Mouse (Mus musculus) heart, postnatal 4 days (tissue): Measurements from ENCODE around the gene Tmtc2. TPM values are rescaled to one million over a fixed set of nuclear protein-coding genes. Genes with fewer than 3 reads are reported as not detected.

Experiments
- DNase-seq: peaks from one replicate; pipeline ENCODE4 v3.0.0; 2021
- total RNA-seq, 2 experiments: library from RNA; stranded (reverse); gene quantifications; 2 replicates each; pipeline ENCODE4 v1.2.3; 2021

Tmtc2 gene
- total RNA-seq, 2 experiments from 2014 or later, result 5.5 to 7.6 TPM

- DNase-seq, result no peak
Measured at GRCm38 (mm10) chr10:105495248-105495647, 79.0 kb downstream of the Tmtc2 start.

GRCm38 (mm10) chr10:105492485-105492884 is 81.8 kb downstream of the Tmtc2 start:
- no peak for DNase-seq

DNA sequence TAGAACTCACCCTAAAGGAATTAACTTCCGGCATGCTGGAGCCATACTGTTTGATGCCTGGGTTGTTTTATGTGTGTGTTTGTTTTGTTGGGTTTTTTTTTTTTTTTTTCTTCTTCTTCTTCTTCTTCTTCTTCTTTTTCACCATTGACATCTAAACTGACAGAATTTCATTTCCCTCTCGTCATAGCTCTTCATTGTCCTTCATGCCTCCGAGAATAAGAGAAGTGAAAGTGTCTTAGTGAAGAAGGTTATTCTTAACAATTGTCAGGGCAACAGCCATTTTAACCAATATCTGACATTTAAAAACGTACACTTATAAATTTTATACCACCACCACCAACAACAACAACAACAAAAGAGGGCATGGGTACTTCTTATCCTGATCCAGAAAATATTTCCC is 83.5 kb downstream of the Tmtc2 start:
- DNase-seq, result no peak

DNA sequence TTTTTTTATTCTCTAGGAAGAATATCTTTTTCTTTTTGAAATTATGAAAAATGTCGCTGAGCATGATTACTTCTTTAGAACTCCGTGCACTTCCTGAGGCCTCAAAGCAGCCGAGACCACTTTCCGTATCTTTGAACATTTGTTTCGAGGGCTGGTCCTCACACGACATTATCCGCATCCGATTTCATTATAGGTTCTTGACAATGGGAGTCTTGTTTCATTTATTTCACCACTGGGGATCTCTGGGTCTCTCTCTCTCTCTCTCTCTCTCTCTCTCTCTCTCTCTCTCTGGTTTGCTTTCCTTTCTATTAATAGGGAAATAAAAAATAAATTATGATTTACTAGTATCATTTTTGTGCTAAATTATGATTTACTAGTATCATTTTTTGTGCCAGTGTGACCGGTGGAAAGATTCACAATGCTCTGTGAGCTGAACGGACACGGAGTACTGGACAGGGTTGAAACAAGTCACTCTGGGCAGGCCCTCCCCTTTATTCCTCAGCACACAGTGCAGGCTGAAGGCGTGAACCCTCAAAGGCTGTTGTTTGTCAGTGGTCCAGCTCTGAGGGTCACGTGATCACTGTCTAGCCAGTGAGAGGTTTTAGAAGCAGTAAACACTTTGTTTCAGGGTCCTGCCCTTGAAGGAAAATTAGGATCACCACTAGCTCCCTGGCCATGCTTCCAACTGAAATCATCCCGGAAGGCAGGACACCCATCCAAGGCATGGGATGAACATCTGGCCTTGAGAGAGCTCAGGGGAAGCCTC is 84.1 kb downstream of the Tmtc2 start:
- DNase-seq, result no peak

DNA sequence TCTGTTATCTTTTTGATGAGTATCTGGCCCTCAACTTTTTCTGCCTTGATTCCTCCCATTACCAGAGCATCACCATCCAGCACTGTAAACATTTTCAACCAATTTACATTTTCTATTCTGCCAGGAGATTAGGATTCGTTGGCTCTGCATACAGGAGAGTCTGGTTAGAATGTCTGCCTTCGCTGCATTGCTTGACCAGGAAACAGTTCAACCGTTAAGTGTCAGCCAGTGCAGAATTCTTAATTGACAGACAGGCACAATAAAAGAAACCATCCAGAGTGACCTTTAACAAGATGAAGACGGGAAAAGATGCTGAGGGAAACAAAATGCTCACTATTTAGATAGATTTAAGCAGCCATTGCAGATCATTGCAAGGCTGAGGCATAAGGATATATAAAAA is 87.3 kb downstream of the Tmtc2 start:
- DNase-seq, result no peak

GRCm38 (mm10) chr10:105484355-105485094 is 89.7 kb downstream of the Tmtc2 start:
- no peak for DNase-seq

DNA sequence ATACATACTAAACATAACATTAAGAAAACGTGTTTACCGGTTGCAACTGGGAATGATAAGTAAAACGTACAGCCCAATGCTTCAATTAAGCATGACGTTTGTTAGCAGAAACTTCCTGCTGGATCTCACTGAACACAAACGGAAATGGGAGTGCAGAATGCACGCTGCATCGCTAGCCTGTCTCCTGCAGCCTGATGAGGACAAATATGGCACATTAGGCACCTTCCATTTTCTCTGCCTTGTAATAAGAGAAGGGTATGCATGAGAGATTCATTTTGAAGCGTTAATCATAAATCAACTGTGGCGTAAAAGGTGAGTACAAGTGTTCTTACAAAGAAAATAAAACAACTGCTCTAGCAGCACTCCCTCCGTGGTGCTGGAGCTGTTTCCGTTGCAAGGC is 94.5 kb downstream of the Tmtc2 start:
- DNase-seq, result no peak

DNA sequence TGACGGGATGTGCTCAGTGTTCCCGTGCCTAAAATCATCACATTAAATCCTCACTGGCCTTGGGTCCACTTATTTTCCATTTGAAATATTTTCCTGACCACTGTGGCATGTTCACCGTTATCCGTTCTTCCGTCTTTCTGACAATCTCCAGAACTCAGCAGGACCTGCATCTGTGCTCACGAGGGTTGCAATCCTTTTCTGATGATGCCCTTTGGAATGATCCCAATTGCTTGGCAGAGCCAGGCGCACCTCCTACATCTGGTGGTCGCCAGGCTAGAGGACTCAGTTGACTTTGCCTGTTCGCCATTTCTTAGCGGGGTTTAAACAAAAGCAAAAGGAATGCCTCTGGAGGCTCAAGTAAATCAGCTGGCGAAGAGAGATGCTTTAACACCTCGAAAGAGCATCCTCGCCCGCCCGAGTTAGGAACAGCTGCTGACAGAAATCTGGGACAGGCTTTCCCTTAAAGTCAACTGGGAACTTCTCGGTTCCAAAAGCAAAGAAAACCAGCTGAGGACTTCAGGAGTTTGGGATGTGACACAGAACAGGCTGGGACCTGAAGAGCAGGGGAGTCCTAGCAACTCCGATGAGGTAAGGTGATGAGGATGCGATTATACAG is 96.5 kb downstream of the Tmtc2 start:
- no peak for DNase-seq

DNA sequence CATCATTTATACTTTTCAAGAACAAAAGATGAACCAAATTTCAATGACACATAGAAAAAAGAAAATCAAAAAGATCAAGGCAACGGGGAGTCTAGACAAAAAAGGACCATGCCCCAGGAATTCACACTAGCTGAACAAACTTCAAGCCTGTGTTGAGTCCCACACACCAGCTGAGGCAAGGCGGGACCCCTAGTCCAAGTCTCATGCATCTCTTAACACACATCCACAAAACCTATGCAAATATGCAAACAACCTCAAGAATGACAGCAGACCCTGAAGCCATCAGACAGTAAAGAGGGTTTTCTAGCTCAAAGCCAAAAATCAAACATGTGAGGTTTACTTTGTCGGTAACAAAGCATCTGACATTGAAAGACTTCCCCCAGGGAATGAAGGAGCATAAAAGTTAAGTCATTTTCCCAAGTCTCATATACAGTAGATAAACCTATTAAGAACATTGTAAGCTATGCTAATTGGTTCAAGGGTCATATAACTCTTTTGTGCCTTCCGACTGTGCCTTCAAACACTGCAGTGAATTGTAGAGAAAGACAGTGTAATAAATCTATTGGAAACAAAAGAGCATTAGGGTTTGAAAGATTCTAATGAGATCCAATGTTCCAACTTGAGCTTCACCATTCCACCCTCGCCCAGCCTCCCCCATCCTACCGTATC is 100.0 kb downstream of the Tmtc2 start:
- DNase-seq, result no peak

- no peak for DNase-seq
Measured at GRCm38 (mm10) chr10:105464378-105464777, 109.9 kb downstream of the Tmtc2 start.

DNA sequence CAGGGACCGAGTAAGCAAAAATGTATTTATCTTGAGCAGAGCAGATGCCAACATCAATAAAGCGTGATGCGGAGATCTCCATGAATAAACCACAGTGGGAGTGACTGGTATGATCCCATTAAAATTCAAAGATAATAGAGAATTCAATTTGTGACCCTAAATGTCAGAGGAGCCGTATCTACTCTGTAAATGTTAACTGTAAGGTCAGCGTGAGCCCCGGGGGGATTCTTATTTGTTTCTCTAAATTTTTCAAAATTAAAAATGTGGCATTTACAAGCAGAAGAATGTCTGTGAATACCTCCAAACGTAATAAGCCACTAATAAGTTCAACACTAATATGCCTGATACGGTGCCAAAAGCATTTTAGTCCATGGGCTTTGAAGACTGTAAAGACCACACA is 120.8 kb downstream of the Tmtc2 start:
- no peak for DNase-seq

DNA sequence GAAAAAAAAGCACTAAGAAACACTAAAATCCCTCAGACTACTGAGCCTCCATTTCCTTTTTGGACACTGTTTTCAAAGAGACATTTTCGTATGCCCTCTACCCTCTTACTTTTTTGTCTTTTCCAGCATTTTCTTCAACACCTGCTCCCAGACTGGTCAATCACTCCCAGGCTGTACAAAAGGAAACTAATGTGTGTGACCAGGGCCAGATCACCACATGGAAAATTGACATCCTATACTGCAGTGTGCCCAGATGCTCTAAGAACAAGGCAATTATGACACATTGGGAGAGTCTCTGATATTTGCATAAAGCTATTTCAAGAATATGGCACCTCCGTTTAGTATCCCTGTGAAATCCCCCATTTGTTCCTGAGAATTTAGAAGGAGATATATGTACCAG is 127.1 kb downstream of the Tmtc2 start:
- DNase-seq, result no peak

DNA sequence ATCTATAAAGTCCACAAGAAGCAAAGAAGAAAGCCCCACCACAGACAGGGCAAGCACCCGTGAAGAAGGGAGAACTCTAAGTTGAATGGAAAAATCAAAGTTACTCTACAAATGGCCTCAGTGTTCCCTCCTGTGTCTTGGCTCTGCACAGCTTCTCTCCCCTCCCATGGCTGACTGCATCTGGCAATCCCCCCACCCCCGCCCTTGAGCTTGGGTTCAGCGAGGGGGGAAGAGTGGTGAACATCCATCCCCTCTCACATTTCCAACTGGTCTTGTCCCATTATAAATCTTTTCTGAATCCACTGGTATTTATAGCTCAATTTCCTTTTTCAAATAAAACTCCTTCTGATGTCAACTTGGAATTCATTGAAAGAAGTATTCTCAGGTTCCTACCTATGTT is 129.9 kb downstream of the Tmtc2 start:
- DNase-seq, result no peak

GRCm38 (mm10) chr10:105434879-105435278 is 139.4 kb downstream of the Tmtc2 start:
- no peak for DNase-seq

DNA sequence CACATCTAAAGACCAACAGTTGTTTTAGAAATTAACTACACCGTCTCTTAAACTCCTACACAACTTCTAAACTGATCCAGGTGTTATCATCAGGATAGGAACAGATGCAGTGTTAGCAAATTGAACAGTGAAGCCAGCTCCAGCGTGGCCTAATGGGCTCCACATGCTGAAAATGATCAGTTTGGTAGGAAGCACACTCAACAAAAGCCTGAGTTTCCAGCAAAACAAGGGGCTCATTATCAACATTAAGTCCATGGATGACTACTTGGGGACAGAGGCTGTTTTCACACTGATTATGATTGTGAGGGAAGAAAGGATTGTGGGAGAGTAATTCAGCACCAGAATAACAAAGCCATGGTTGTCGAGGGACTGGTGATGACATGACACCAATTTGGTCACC is 143.4 kb downstream of the Tmtc2 start:
- DNase-seq, result no peak

- DNase-seq, result no peak
Measured at GRCm38 (mm10) chr10:105430232-105430631, 144.0 kb downstream of the Tmtc2 start.

- no peak for DNase-seq
Measured at GRCm38 (mm10) chr10:105428080-105428479, 146.2 kb downstream of the Tmtc2 start.

DNA sequence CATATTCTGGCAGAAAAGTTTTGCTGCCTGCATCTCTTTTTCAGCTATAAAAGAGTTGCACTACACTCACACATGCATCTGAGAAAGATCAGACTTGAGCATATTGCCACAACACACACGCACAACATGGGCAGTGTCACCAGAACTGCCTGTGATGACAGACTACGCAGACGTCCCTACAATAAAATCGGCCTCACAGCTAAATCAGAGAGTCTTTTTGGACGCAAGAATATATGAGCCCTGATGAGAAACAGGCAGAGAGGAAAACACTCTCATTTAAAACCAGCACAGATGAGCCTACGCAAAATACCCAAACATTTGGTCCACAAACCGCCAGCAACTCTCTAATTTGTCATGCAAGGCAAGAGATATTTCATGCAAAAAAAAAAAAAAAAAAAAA is 146.6 kb downstream of the Tmtc2 start:
- no peak for DNase-seq

DNA sequence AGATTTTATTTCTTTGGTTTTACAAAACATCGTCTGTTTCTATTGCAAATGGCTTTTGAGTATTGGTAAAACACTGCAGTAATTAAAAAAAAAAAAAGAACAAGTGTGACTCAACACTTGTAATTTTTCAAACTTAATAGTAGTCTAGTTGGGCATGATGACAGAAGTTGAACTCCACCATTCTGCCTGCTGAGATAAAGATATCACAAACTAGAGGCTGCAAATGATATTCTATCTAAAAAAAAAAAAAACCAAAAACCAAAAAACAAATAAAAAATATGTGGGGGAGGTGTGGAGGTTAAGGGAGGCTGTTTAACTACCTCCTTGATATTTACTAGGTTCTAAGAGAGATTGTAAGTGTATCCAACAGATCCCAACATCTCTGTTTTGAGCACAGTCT is 149.2 kb downstream of the Tmtc2 start:
- DNase-seq, result no peak

GRCm38 (mm10) chr10:105423187-105423586 is 151.1 kb downstream of the Tmtc2 start:
- DNase-seq, result no peak

GRCm38 (mm10) chr10:105417845-105418383 is 156.3 kb downstream of the Tmtc2 start:
- no peak for DNase-seq

- DNase-seq, result no peak
Measured at GRCm38 (mm10) chr10:105416601-105417000, 157.7 kb downstream of the Tmtc2 start.
